Mouse (Mus musculus) 3134 (cell line): ENCODE data around the gene Ano5.

Experiments used
- DNase-seq: peaks from one replicate; pipeline ENCODE4 v3.0.0-alpha.2; 2011; ENCODE audit warnings: low spot score; ENCODE audit not compliant: insufficient read length; ENCODE audit errors: extremely low read depth

Gene Ano5

DNA sequence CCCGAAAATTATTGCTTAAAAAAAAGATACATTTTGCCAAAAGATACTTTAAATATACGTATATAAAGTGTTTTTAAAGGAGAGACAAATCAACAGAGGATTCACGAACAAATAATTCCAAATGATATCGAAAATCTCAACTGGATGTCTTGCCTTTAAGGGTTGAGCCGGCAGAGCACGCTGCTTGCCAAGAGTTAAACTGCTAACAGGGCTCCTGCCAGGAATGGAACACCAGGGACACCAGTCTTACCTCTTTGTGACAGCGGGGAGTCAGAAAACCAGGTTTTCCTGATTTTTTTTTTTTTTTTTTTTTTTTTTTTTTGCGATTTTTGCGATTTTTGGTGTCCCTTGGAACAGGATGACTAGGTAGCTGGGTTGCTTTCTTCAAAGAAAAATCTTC, 117.5 kb downstream of the Ano5 start:
- DNase-seq: no peak

DNA sequence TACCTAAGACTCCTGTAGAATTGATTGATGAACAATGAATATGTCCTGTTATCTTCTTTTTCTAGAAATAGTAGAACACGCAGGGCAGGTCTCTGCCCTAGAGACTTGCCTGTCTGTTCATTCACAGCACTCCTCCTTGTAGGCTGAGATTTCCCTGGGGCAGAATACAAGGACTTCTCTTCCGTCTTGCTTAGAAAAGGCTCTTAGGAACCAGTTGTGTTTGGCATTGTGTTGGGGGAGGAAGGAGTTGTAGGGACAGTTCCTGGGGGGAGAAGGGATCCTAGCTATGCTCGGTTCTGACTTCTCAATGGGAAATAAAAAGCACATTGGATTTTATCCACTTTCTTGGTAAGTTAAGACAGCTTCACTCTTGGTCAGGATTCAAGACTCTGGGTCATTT, 118.4 kb downstream of the Ano5 start:
- no peak for DNase-seq

DNA sequence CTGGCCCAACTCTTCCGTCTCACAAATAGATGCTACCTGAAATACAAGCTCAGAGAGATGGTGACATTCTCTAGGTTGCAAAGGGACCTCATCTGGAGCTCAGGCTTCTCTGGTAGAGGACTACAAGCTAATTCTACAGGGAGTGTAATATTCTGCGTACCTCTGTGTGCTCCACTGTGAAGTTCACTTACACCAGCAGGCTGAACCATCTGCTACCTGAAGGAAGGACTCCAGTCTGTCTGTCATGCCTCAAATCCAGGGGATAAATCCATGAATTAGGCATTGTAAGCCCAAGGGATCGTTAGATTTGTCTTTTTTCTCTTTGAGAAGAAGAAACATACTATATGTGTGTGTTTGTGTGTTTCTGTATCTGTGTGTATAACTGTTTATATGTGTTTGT, 120.3 kb downstream of the Ano5 start:
- no peak for DNase-seq

DNA sequence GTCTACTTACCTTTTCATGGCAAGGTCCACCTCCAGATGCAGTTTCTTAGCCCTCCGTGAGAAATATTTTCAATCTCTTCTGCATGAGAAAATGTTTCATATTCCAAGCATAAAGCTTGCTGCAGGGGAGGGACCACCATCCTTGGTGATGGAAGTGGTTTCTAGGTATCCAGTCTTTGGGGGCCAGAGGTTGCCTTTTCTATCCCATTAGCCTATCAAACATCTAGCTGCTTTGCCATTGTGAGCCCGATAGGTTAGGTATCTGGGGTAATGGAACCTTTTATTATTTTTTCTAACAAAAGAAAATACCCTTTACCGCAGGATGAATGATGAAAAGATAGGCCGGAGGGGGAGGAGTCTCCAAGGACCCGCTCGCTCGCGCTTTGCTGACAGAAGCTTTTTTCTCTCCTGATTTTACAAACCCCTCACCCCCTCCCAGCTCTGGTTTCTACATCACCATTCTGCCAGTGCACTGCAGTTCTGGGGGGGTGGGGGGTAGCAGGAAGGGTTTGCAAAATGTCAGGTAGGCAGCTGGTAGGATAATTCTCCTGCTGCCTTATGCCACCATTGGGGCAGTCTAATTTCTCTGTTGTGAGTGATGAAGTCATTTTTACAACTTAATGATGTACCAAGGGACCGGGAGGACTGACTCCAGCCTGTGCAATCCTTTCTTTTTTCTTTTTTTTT, 121.9 kb downstream of the Ano5 start:
- no peak for DNase-seq

DNA sequence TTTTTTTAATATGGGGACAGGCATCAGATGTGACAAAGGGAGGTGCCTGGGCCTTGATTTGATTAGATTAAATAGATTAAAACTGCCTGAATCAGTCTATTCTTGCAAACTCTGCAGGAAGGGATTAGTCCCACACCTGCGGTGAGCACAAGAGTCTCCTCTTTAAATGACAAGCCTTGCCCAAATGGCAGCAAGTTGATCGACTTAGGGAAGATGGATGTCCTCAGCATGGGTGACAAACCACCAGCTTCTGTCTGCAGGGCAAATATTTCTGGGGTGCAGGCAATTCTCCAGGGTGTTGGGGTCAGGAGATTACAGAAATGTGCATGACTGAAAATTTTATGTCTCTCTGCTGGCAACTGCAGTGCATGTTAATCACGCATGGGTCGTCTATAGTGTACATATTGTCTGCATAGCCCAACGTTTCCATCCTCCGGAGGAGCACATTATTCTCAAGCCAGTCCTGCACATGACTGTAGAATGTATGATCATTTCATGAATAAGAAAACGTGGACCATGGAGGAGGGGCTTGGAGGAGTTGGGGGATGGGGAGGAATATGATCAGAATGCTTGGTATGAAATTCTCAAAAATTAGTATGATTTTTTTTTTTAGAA, 122.5 kb downstream of the Ano5 start:
- DNase-seq: no peak
